Mouse (Mus musculus) heart, adult 9 months (tissue): ENCODE measurements around the gene Gm3250.
"Not testable (repeated sequence)": the region's sequence is repeated elsewhere in the genome, so short reads cannot be mapped to it uniquely, and the experiment has no call there.

Source experiments
- DNase-seq, 2 experiments: peaks; one replicate each; pipeline ENCODE4 v3.0.0; 2022; ENCODE audit warnings: low spot score in 2 of 2

Gene Gm3250

DNA sequence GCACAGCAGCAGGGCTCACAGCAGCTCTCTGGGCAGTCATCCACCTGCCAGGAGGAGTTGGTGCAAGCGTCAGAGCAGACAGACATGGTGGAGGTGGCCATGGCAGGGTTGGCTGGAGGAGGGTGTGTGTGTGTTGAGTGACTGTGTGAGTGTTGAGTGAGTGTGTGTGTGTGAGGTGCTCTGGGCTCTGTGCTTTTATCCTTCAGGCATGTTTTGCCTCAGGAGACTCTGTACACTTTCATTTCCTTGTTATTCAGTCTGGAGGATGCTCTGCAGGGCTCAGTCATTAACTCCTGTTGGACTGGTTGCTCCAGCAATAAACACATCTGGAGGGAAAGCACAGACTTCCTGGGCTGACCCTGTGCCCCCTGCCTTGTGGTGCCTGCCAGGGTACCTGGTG, 31.1 kb downstream of the Gm3250 start, which contains the start of gene Gm9736:
Gene Gm9736 (minus strand): TSS at position 101 of the 400 bp plus-strand sequence.
- DNase-seq, result not testable (repeated sequence)

DNA sequence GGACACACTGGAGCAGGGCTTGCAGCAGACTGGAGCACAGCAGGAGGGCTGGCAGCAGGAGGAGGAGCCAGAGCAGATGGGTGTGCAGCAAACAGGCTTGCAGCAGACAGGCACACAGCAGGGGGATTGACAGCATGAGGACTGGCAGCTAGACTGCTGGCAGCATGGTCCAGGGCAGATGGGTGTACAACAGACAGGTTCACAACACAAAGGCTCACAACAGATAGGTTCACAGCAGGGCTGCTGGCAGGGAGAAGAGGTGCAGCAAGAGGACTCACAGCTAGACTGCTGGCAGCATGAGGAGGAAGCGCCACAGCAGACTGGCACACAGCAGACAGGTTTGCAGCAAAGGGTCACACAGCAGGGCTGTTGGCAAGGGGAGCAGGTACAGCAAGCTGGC, 31.7 kb downstream of the Gm3250 start:
- DNase-seq, result not testable (repeated sequence)

DNA sequence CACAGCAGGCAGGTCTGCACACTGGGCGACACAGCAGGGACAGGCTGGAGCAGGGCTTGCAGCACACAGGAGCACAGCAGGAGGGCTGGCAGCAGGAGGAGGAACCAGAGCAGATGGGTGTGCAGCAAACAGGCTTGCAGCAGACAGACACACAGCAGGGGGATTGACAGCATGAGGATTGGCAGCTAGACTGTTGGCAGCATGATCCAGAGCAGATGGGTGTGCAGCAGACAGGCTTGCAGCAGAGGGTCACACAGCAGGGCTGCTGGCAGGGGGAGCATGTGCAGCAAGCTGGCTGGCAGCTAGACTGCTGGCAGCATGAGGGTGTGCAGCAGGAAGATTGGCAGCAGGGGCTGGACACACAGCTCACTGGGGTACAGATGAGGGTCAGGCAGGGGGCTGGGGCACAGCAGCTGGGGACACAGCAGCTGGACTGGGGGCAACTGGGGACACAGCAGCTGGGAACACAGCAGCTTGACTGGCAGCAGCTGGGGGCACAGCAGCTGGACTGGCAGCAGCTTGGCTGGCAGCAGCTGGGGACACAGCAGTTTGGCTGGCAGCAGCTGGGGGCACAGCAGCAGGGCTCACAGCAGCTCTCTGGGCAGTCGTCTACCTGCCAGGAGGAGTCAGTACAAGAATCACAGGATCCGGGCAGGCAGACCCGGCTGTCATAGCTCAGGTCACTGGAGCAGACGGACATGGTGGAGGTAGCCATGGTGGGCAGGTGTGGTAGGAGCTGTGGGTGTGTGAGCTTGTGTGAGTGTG, 40.2 kb downstream of the Gm3250 start, which contains the start of gene Gm18596:
Gene Gm18596 (minus strand): TSS at position 715 of the 765 bp plus-strand sequence.
- not testable (repeated sequence) for DNase-seq

DNA sequence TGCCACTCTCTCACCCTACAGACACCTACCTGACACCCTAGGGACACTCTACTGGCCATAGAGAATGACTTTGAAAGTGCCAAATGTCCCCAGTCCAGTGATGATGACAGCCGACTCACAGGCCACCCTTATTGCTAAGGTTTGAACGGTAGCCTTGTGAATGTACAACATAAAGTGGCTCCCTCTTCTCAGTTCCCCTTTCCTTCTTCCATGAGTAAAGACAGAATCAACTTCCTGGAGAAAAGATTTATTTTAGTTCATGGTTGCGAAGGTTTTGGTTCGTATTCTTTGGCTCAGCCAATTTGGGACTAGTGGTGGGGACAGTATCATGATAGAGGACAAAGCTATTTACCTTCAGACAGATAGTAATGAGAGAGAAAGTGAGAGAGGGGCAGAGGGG, 43.4 kb downstream of the Gm3250 start:
- no peak for DNase-seq

DNA sequence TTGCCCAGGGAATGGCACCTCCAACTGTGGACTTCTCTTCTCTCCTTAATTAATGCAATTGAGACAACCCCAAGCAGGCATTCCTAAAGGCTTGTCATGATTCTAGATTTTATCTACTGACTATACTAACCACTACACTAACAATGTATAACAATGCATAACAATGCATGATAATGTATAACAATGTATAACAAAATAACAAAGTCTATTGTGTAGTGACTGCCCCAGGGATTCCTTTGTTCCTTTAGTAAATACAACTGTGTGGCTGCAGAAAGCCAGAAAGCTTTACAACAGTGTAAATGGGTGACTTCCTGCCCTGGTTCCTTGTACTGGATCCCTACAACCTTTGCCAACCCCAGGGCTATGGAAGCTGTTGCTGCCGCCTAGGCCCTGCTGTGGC, 46.4 kb downstream of the Gm3250 start:
- no peak for DNase-seq
